Mouse (Mus musculus): ENCODE measurements around the gene Espn. TPM values are rescaled to one million over a fixed set of nuclear protein-coding genes. Genes with fewer than 3 reads are reported as not detected.

Espn gene
- polyA plus RNA-seq, 1 experiment from 2014 or later, result not detected

GRCm38 (mm10) chr4:152134507-152134906 lies 17.7 kb downstream of the Espn start:
- DNase-seq, result no peak
- H3K27me3 ChIP-seq (ENCODE audit: control insufficient read depth, insufficient read depth, low read length), result peaks cover 60% of the 10 kb centered on the region
- no peak for ATAC-seq (ENCODE audit: low FRiP score, low TSS enrichment)

GRCm38 (mm10) chr4:152133213-152133612 lies 19.0 kb downstream of the Espn start:
- Histone ChIP-seq H3K4me3 (replicated peaks; ENCODE audit: low read depth, low read length) (no peak overlapping the region), H3K4me1 (ENCODE audit: control insufficient read depth, insufficient read depth, low read length) (peaks cover 11% of the 10 kb centered on the region), H3K4me2 (ENCODE audit: low read length) (no peak overlapping the region), H3K9me3 (ENCODE audit: control insufficient read depth, low read length) (no peaks in the 10 kb centered on the region), H3K36me3 (ENCODE audit: control insufficient read depth, insufficient read depth, low read length) (no peaks in the 10 kb centered on the region), H3K27me3 (ENCODE audit: control insufficient read depth, insufficient read depth, low read length) (peaks cover 66% of the 10 kb centered on the region), H3K27ac (replicated peaks; ENCODE audit: low read depth, low read length) (no peak overlapping the region), H3K9ac (replicated peaks; ENCODE audit: low read length) (no peak overlapping the region)
- DNase-seq (no peak), ATAC-seq (ENCODE audit: low FRiP score, low TSS enrichment) (no peak)
- 45% methylated on average over 5 of the region's 5 CpGs for WGBS

More at GRCm38 (mm10) chr4:152134507-152134906, 17.7 kb downstream of the Espn start:
- H3K9ac ChIP-seq (replicated peaks; ENCODE audit: low read length), result no peak overlapping the region
- H3K9me3 ChIP-seq (ENCODE audit: control insufficient read depth, low read length), result no peaks in the 10 kb centered on the region
- no peak overlapping the region for H3K27ac ChIP-seq (replicated peaks; ENCODE audit: low read depth, low read length)
- H3K4me3 ChIP-seq (replicated peaks; ENCODE audit: low read depth, low read length), result no peak overlapping the region
- no peaks in the 10 kb centered on the region for H3K36me3 ChIP-seq (ENCODE audit: control insufficient read depth, insufficient read depth, low read length)
- H3K4me1 ChIP-seq (ENCODE audit: control insufficient read depth, insufficient read depth, low read length), result peaks cover 16% of the 10 kb centered on the region
- no peak overlapping the region for H3K4me2 ChIP-seq (ENCODE audit: low read length)

- H3K4me1 ChIP-seq (ENCODE audit: control insufficient read depth, insufficient read depth, low read length), result peaks cover 11% of the 10 kb centered on the region
- H3K4me3 ChIP-seq (replicated peaks; ENCODE audit: low read depth, low read length), result no peak overlapping the region
- H3K36me3 ChIP-seq (ENCODE audit: control insufficient read depth, insufficient read depth, low read length), result no peaks in the 10 kb centered on the region
- ATAC-seq (ENCODE audit: low FRiP score, low TSS enrichment) (no peak), DNase-seq (no peak)
- no peak overlapping the region for H3K4me2 ChIP-seq (ENCODE audit: low read length)
- H3K27ac ChIP-seq (replicated peaks; ENCODE audit: low read depth, low read length), result no peak overlapping the region
- no peak overlapping the region for H3K9ac ChIP-seq (replicated peaks; ENCODE audit: low read length)
- H3K27me3 ChIP-seq (ENCODE audit: control insufficient read depth, insufficient read depth, low read length), result peaks cover 67% of the 10 kb centered on the region
- 25% methylated on average over 10 of the region's 10 CpGs for WGBS
- H3K9me3 ChIP-seq (ENCODE audit: control insufficient read depth, low read length), result no peaks in the 10 kb centered on the region
Observed at GRCm38 (mm10) chr4:152132772-152133169, 19.4 kb downstream of the Espn start.

- H3K9me3 ChIP-seq (ENCODE audit: control insufficient read depth, low read length), result no peaks in the 10 kb centered on the region
- H3K27ac ChIP-seq (replicated peaks; ENCODE audit: low read depth, low read length), result no peak overlapping the region
- H3K36me3 ChIP-seq (ENCODE audit: control insufficient read depth, insufficient read depth, low read length), result no peaks in the 10 kb centered on the region
- H3K27me3 ChIP-seq (ENCODE audit: control insufficient read depth, insufficient read depth, low read length), result peaks cover 74% of the 10 kb centered on the region
- H3K9ac ChIP-seq (replicated peaks; ENCODE audit: low read length), result no peak overlapping the region; the same call in 1 of the 2 replicates
- 5% methylated on average over 50 of the region's 50 CpGs for WGBS
- ATAC-seq (ENCODE audit: low FRiP score, low TSS enrichment) (no peak), DNase-seq (no peak)
- peak overlapping the region; percentile 15; the same call in 1 of the 2 replicates for H3K4me2 ChIP-seq (ENCODE audit: low read length)
- no peak overlapping the region for H3K4me3 ChIP-seq (replicated peaks; ENCODE audit: low read depth, low read length)
- peaks cover 11% of the 10 kb centered on the region for H3K4me1 ChIP-seq (ENCODE audit: control insufficient read depth, insufficient read depth, low read length)
Observed at GRCm38 (mm10) chr4:152131809-152132771, 20.1 kb downstream of the Espn start.

GRCm38 (mm10) chr4:152130771-152131653 lies 21.2 kb downstream of the Espn start:
- WGBS, result under 1% methylated on average over 85 of the region's 85 CpGs
- Histone ChIP-seq H3K4me1 (ENCODE audit: control insufficient read depth, insufficient read depth, low read length) (peaks cover 14% of the 10 kb centered on the region), H3K27me3 (ENCODE audit: control insufficient read depth, insufficient read depth, low read length) (peaks cover 85% of the 10 kb centered on the region), H3K9me3 (ENCODE audit: control insufficient read depth, low read length) (no peaks in the 10 kb centered on the region), H3K9ac (replicated peaks; ENCODE audit: low read length) (peak overlapping the region; percentile 12; the same call in 1 of the 2 replicates), H3K27ac (replicated peaks; ENCODE audit: low read depth, low read length) (no peak overlapping the region), H3K4me2 (ENCODE audit: low read length) (peak overlapping the region; percentile 52), H3K4me3 (replicated peaks; ENCODE audit: low read depth, low read length) (peak overlapping the region; percentile 24), H3K36me3 (ENCODE audit: control insufficient read depth, insufficient read depth, low read length) (no peaks in the 10 kb centered on the region)
- DNase-seq (peak; percentile 71), ATAC-seq (ENCODE audit: low FRiP score, low TSS enrichment) (peak; percentile 55)

- H3K27ac ChIP-seq (replicated peaks; ENCODE audit: low read depth, low read length), result no peak overlapping the region
- no peak for DNase-seq
- 18% methylated on average over 13 of the region's 13 CpGs for WGBS
- H3K4me1 ChIP-seq (ENCODE audit: control insufficient read depth, insufficient read depth, low read length), result peaks cover 18% of the 10 kb centered on the region
- no peak overlapping the region for H3K4me3 ChIP-seq (replicated peaks; ENCODE audit: low read depth, low read length)
- no peak for ATAC-seq (ENCODE audit: low FRiP score, low TSS enrichment)
- no peak overlapping the region for H3K4me2 ChIP-seq (ENCODE audit: low read length)
- H3K9ac ChIP-seq (replicated peaks; ENCODE audit: low read length), result no peak overlapping the region
- H3K9me3 ChIP-seq (ENCODE audit: control insufficient read depth, low read length), result no peaks in the 10 kb centered on the region
- peaks cover 100% of the 10 kb centered on the region for H3K27me3 ChIP-seq (ENCODE audit: control insufficient read depth, insufficient read depth, low read length)
- H3K36me3 ChIP-seq (ENCODE audit: control insufficient read depth, insufficient read depth, low read length), result no peaks in the 10 kb centered on the region
Observed at GRCm38 (mm10) chr4:152129395-152129930, 22.7 kb downstream of the Espn start.

GRCm38 (mm10) chr4:152128784-152129183 lies 23.4 kb downstream of the Espn start:
- Histone ChIP-seq H3K4me1 (ENCODE audit: control insufficient read depth, insufficient read depth, low read length) (peaks cover 18% of the 10 kb centered on the region), H3K27ac (replicated peaks; ENCODE audit: low read depth, low read length) (no peak overlapping the region), H3K36me3 (ENCODE audit: control insufficient read depth, insufficient read depth, low read length) (no peaks in the 10 kb centered on the region), H3K4me3 (replicated peaks; ENCODE audit: low read depth, low read length) (no peak overlapping the region), H3K9ac (replicated peaks; ENCODE audit: low read length) (no peak overlapping the region), H3K9me3 (ENCODE audit: control insufficient read depth, low read length) (no peaks in the 10 kb centered on the region), H3K27me3 (ENCODE audit: control insufficient read depth, insufficient read depth, low read length) (peaks cover 100% of the 10 kb centered on the region), H3K4me2 (ENCODE audit: low read length) (no peak overlapping the region)
- no peak for ATAC-seq (ENCODE audit: low FRiP score, low TSS enrichment)
- 55% methylated on average over 5 of the region's 5 CpGs for WGBS
- no peak for DNase-seq

- no peaks in the 10 kb centered on the region for H3K36me3 ChIP-seq (ENCODE audit: control insufficient read depth, insufficient read depth, low read length)
- H3K9ac ChIP-seq (replicated peaks; ENCODE audit: low read length), result no peak overlapping the region
- H3K27me3 ChIP-seq (ENCODE audit: control insufficient read depth, insufficient read depth, low read length), result peaks cover 100% of the 10 kb centered on the region
- no peak overlapping the region for H3K4me2 ChIP-seq (ENCODE audit: low read length)
- ATAC-seq (ENCODE audit: low FRiP score, low TSS enrichment) (no peak), DNase-seq (no peak)
- no peak overlapping the region for H3K4me3 ChIP-seq (replicated peaks; ENCODE audit: low read depth, low read length)
- no peaks in the 10 kb centered on the region for H3K9me3 ChIP-seq (ENCODE audit: control insufficient read depth, low read length)
- no peak overlapping the region for H3K27ac ChIP-seq (replicated peaks; ENCODE audit: low read depth, low read length)
- peaks cover 18% of the 10 kb centered on the region for H3K4me1 ChIP-seq (ENCODE audit: control insufficient read depth, insufficient read depth, low read length)
- WGBS, result 83% methylated on average over 11 of the region's 11 CpGs
Observed at GRCm38 (mm10) chr4:152127884-152128283, 24.3 kb downstream of the Espn start.
